Mouse (Mus musculus): ENCODE results near the gene Socs1.

The Socs1 gene

DNA sequence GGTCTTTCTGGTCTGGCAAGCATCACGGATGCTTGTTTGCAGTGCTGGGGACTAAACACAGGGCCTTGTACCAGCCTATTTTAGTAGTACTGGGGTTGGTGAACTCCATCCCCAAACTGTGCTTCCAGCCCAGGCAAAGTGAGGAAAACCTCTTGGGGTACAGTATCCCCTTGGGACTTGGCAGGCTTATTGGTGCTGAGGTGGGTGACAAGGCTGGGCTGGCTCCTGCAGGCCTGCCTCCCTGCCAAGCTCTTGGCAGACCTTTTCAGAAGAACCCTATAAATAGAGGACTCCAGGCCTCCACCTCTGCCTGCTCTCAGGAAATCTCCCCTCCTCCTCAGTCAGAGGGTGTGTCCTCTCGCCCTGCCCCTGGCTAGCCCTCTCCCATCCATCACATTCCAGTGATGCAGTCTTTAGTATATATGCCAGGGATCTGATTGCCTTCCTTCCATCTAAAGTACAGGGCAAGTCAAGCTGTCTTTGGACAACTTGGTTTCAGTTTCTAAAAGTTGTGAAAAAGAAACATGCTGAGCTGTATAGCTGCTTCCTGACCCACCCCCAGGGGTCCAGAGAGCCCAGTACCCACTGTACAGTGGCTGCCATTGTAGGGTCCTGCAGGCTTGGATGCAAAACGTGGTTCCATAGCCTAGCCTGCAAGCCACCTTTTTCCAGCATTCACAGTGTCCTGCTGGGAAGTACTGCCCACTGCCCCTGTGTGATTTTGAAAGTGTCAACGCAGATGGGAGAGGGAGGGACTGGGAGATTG lies 1.6 kb upstream of the Socs1 start:
- no peak for DNase-seq (ENCODE audit: low spot score)

DNA sequence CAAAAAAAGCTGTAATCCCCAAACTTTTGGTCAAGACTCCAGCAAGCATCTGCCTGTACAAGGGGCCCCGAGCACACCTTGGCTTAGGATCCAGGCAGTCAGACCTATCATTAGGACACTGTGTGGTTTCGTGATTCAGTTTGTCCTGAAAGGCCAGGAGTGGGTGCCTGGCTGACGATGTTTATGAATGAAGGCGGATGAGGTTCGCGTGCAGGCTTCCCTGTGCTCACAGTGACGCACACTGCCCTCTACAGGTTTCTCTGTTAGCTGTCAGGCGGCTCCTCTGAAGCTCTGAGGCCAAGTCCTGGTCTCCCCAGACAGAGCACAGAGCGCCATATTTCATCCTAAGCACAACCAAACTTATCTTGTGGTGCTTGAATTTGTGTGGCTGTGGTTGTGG lies 952 bp upstream of the Socs1 start:
- DNase-seq (ENCODE audit: low spot score): peak; percentile 69

DNA sequence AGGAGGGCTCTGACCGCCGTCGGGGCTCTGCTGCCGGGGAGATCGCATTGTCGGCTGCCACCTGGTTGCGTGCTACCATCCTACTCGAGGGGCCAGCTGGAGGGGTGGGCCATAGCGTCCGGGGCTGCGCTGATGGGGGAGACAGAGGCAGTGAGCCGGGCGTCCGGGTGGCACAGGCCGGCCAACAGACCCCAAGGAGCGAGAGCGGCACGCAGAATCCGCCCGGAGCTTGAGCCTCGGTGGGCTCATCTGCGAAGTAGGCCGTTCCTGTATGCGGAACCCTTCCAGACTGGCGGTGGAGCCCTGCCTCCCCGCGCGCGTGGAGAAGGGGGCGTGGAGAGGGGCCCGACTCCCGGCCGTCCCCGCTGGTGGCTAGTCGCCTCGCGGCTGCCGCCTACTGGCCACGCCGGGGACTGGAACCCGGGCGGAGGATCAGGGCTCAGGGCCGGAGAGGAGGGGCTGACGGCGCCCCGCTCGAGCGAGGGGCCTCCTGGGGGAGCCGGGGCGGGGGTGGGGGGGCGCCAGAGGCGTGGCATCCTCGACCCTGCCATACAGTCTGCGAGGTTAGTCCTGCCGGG lies 454 bp downstream of the Socs1 start:
- peak; percentile 98 for DNase-seq (ENCODE audit: low spot score)

DNA sequence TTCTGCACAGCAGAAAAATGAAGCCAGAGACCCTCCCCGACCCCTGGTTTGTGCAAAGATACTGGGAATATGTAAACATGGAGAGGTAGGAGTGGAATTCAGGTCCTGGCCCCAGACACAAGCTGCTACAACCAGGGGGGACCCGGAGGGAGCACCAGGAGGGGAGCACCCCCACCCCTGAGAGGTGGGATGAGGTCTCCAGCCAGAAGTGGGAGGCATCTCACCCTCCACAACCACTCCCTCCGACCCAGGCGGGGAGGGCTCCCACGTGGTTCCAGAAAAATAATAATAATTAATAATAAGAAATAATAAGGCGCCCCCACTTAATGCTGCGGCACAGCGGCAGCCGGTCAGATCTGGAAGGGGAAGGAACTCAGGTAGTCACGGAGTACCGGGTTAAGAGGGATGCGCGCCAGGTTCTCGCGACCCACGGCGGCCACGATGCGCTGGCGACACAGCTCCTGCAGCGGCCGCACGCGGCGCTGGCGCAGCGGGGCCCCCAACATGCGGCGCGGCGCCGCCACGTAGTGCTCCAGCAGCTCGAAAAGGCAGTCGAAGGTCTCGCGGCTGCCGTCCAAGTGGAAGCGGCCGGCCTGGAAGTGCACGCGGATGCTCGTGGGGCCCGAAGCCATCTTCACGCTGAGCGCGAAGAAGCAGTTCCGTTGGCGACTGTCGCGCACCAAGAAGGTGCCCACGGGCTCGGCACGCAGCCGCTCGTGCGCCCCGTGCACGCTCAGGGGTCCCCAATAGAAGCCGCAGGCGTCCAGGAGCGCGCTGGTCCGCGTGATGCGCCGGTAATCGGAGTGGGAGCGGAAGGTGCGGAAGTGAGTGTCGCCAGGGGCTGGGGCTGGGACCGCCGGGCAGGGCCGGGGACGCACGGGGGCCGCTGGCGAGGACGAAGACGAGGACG lies 1.2 kb downstream of the Socs1 start:
- no peak for DNase-seq (ENCODE audit: low spot score)

DNA sequence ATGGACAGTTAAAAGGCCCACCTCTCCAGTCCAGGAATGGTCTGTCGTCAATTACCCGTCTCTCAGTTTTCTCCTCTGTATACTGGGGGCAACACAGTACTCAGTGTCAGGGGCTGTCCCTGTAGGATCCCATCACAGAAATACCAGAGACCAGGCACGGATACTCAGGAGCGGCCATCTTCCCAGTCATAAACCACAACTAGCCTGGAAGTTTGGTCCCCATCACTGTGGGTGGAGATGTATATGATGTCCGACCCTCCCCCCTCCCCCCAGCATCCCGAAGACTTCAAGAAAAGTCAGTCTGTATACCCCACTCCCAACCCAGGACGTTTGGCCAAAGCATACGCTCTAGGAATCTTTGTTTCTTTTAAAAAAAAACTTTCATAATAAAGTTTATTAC lies 1.9 kb downstream of the Socs1 start:
- DNase-seq (ENCODE audit: low spot score): no peak

DNA sequence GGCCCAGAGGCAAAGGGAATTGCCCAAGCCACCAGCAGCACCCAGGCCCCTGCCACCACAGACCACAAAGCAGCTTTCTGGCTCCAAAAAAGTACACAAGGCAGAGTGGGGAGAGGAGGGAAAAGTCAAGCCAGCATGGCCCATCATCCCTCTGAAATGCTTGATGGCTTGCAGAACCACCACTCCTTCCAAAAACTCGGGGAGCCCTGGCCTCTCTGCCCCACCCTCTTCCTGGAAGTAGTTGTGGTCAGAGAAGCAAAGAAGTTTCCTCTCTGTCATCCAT lies 2.2 kb downstream of the Socs1 start:
- no peak for DNase-seq (ENCODE audit: low spot score)

DNA sequence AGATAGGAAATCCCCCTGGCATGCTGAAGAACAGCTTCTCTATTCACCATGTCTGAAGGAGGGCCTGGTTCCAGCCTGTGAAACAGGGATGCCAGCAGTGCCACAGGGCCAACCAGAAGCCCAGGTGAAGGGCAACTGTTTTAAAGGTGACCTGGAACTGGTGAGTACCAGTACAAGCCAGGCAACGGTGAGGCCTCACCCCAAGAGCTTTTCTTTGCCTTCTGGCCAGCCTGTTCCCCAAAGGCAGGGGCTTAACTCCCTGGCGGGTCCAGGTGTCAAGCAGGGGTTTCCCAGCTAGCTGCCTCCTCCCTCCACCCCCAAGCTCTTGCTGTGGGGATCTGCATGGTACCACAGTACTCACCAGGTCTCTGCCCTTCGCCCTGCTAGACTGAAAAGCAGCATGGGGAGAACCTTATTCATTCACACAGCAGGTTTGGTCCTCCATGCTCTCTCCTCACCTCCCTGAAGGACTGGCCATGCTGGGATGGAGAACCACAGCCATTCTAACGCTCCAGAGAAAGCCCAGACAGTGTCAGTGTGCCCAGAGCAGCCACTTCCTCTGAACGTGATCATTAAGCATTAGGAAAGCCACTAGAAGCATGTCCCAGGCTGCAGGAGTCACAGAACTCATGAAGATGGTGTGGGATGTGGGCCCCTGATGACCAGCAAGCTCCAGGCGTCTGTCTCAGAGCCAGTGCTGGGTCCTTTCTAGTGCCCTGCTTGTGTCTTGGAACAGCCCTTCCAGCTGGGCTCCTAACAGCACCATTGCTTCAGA lies 2.8 kb downstream of the Socs1 start:
- no peak for DNase-seq (ENCODE audit: low spot score)

DNA sequence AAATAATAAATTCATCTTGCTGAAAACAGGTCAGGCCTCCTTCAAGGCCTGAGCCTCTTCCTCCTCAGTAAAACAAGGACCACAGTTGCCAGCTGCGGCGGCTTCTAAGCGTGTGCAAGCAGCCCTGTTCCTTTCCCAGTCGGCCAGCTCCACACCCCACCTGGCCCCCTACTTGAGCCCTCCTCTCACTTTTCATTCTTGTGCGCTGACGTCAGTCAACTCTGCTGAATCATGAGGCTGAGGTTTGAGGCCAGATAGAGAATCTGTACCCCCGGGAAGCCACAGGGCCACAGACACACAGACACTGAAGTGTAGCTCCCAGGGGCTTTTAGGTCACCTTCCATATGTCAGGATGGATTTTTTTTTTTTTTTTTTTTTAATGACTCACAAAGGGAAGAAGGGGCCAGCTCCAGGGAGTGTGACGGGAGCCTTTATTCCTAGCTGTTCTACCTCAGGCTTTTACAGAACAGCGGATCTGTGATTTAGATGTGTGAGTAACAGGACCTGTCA lies 3.4 kb downstream of the Socs1 start:
- no peak for DNase-seq (ENCODE audit: low spot score)

DNA sequence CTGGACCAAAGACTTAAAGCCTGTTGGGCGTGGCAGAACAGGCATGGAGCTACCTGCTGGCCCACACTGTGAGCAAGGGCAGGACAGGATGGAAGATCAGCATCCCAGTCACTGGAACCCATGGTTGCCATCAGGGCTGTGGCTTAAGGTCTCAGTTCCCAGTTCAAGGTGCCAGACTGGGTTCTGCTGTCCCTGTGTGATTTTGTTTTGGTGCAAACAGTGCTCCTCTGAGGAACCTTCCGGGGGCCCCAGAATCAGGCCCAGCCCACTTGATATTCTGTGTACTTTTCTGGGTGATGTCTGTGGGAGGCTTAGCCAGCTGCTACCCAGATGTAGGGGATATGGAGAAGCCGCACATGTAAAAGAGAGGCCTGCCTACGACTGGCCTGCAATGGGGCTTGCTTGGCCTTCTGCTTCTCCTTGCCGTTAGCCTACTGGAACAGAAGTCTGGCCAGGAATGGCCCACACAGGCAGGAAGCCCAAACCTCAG lies 4.7 kb downstream of the Socs1 start:
- no peak for DNase-seq (ENCODE audit: low spot score)

DNA sequence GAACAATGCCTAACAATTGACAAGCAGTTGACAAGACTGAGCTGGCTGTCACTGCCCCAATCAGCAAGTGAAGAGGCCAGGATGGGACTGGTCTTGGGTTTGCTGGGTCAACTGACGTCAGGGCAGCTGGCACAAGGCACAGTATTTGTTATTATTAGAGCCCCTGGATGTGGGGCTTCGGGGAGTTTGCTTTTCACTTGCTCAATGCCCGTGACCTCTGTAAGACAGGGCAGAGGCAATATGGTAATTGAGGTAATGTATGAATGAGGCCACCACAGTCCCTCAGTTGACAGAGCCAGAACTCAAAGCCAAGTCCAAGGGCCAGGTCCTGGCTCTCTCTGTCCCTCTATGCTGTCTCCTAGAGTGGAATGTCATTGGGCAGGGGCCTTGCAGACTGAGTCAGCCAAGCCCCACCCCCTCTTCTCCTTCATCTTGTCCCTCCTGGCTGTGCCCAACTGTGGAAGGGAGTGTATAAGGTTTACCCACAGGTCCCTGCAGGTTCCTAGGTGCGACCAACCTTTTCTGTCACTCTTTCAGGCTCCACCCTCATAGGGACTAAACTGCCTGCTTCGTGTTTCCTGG lies 7.7 kb downstream of the Socs1 start:
- DNase-seq (ENCODE audit: low spot score): no peak

DNA sequence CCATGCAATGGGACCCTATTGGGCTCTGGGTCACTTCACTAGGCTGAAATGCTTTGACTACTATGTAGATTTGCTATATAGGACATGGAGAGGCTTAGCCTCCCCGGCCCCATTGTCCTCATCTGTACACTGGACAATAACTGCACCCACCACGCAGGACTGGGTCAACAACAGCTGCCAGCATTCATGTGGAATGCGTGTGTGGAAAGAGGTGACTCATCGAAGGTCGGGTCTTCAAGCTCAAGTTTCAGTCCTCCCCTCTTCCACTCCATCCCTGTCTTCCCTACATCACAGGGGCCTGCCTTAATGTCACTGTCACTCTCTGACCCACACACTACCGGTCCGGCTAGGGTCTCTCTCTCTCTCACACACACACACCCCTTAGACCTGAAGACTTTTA lies 9.0 kb downstream of the Socs1 start:
- DNase-seq (ENCODE audit: low spot score): no peak

DNA sequence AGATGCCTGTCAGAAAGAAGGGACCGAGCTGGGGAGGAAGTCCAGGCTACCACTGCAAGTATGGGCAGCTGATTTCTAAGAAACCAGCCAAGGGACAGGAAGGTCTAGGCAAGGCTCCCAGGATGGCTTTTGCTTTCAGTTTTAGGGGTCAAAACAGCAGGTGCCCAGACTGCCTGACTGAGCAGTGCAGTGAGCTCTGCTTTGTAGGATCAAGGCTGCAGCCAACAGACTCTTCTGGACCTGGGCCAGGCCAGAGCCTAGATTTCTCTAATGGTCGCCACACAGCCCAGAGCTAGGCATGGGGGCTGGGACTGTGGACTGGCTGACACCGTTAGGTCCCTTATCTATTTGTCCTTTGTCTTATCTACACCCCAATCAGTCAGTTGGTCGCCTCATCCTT lies 10.6 kb downstream of the Socs1 start:
- no peak for DNase-seq (ENCODE audit: low spot score)

DNA sequence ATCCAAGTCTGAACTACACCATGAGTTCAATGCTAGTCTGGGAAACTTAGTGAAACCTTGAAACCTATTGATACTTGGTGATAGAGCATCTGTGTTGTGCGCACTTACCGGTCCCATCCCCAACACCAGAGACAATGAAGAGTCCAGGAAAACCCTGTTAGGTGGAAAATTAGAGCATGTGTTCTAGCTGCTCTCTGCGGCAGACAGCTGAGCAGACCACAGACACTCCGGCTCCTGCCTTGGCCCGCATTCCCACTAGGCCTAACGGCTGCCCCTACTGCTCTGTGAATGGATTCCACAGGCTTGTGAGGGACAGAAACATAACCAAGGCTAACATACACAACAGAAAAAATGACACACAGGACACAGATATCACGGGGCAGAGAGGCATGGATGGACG lies 11.8 kb downstream of the Socs1 start:
- DNase-seq (ENCODE audit: low spot score): no peak

DNA sequence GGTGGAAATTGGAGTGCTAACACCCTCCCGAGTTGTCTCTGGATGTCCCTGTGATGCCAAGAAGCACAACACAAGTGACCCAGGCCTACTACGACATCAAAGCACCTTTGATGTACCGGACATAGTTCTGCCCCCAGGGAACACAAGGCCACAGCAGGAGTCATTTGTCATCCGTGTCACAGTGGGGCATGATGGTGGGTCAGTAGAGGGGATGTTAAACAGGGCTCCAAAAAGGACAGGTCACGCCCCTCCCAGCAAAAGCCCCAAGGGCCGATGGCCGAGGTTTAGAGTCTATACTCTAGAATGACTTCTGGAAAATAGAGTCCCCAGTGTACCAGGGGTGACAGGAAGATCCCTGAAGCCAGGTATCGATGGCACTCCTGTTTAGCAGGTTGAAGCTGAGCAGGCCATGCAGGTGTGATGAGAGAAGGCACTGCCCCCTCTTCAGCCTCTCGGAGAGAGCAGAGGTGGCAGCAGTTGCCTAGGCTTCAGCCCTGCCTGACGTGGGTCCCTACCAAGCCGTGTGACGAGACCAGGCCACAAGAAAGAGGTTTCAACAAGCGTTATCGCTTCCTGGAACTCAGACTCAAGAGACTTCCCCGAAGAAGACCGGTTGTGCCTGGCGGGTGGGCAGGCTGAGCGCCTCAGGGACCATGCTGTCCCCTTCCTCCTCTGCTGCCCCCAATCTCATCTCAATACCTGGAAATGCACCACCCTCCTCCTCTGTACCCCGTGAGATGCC lies 13.4 kb downstream of the Socs1 start:
- no peak for DNase-seq (ENCODE audit: low spot score)

DNA sequence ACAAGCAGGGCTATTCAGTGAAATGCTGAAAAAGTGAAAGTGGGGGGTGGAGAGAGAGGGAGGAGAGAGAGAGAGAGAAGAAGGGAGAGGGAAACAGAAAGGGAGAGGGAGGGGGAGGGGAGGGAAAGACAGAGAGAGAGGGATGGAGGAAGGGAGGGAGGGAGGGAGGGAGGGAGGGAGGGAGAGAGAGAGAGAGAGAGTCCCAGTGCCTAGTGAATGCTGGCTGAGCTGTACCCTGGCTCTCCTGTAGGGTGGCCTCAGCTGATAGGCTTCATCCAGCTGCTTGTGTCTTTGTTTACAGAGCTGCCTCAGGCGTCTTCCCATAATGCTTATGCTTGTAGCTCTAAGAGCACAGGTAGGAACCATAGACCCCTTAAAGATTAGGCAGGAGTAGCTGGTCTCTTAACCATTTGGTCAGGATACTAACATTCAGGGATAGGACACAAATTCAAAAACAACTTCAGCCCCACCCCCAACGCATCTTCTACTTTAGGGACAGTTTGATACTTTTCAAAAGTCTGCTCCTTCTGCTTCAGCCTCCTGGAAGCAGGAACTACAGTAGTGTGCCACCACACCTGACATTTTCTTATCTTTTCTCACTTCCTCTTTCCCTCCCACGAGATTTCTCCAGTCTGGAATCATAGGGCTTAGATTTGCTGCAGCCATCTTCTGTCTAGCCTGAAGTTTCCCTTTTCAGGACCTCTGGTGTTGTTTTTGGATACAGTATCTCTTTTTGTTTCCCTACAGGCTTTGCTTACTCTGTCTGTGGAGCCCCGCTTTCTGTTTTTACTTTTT lies 14.6 kb downstream of the Socs1 start:
- DNase-seq (ENCODE audit: low spot score): no peak

DNA sequence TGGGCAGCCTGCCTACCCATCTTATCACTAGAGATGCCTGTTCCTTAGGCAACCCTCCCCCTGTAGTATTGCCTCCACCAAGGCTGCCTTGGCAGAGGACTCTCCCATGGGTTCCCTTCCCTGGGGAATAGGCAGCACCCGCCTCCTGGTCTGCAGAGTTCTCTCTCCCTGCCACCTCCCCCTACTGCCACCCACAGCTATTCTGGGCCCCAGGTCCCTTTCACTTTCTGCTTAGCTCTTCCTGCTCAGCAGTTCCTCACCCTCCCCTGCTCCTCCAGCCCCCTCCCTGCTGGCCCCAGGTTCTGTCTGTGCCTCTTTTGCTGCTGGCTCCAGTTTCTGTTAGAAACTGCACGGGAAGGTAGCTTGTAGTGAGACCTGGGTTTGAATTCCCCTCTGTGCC lies 15.7 kb downstream of the Socs1 start:
- DNase-seq (ENCODE audit: low spot score): no peak

DNA sequence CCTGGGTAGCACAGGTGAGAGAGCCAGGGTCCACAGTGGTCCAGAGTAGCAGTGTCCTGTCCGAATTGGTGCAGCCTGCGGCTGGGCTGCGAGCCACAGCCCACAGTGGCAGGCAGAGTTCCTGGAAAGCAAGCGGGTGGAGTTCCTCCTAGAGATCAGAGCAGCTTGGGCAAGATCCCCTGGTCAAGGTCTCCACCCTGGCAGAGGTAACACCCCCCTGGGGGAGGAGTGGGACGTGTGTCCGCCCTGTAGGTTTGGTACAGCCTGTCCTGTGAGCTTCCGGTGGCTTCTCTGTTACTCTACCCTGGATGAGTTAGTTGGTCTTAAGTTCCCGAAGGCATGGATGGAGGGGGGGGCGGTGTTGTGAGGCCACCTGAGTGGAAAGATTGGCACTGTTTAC lies 16.5 kb downstream of the Socs1 start:
- no peak for DNase-seq (ENCODE audit: low spot score)

DNA sequence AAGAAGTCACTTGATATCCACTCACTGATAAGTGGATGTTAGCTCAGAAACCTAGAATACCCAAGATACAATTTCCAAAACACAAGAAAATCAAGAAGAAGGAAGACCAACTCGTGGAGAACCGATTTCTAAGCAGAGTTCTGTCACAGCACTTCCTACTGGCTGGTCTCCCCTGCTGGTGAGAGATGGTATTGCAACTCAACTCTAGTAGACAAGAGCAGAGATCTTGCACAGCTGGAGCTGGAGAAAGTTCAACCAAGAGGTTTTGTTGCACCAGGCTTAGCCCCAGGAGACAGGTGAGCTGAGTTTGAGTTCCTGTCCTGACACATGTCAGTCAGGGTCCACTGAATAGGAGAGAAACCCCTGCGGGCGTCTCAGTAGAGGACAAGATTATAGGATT lies 18.2 kb downstream of the Socs1 start:
- peak; percentile 69 for DNase-seq (ENCODE audit: low spot score)

DNA sequence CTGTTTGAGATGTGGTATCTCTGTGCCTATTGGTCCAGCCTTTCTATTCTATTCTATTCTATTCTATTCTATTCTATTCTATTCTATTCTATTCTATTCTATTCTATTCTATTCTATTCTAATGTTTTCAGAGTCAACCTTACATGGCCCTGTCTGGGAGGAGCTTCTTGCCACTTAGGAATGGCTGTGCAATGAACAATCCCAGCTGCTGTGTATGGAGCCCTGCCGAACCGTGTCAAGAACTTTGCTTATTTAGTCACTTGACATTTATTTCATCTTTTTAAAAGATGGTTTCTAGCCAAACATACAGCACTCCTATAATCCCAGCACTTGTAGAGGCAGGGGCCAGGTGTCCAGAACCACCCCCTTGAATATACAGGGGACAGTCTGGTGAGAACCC lies 21.0 kb downstream of the Socs1 start:
- no peak for DNase-seq (ENCODE audit: low spot score)

DNA sequence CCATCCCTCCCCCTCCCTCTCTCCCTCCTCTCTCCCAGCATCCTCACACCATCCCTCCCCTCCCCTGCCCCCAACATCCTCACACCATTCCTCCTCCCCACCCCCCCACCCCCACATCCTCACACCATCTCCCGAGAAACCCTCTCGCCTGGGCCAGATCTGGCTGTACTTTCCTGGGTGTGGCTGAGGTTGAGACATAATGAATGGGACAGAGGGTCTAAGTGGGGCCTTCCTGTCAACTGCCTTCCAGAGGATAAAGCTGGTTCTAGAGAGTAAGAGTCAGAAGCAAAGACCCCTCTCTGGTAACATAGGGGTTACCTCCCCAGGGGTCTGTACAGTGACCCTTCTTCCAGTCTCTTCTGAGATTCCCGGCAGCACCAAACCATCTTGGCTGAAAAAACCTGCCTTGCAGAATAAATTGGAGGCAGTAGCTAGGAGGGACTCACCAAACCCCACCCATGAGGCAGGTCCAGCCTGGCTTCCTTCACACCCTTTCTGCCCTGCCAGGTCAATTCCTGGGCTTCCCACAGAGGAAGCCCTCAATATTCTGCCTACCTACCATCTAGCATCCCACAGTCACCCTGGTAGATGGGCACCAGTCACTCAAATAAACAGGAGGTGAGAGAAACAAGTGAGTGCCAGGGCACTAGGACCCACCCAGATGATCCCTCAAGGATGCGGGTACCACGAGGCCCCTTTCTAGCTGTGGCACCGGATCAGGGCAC lies 21.6 kb downstream of the Socs1 start:
- DNase-seq (ENCODE audit: low spot score): no peak

All from ovary, postnatal 14 days (tissue).